Mouse (Mus musculus) kidney, adult 11 months (tissue): ENCODE data around the gene Son.

ENCODE experiments used
- DNase-seq: peaks from one replicate; pipeline ENCODE4 v3.0.0; 2022

Gene Son

GRCm38 (mm10) chr16:91647461-91648219 is at the start of gene Son:
TSS of gene Son (plus strand) at chr16:91647506.
- peak; percentile 97 for DNase-seq

GRCm38 (mm10) chr16:91597672-91598010 is 49.7 kb upstream of the Son start, which contains the start of gene Tmem50b:
TSS of gene Tmem50b (minus strand) at chr16:91597800.
- peak; percentile 99 for DNase-seq

GRCm38 (mm10) chr16:91599242-91599641 is 48.1 kb upstream of the Son start:
- DNase-seq: no peak

- DNase-seq: no peak
These were observed 46.2 kb upstream of the Son start for GRCm38 (mm10) chr16:91601081-91601480.

- no peak for DNase-seq
These were observed 45.6 kb upstream of the Son start for GRCm38 (mm10) chr16:91601693-91602092.

- peak; percentile 70 for DNase-seq
These were observed 42.1 kb upstream of the Son start for GRCm38 (mm10) chr16:91605156-91605555.

GRCm38 (mm10) chr16:91606958-91607357 is 40.3 kb upstream of the Son start:
- no peak for DNase-seq

GRCm38 (mm10) chr16:91609501-91610245 is 37.6 kb upstream of the Son start:
- DNase-seq: peak; percentile 66

GRCm38 (mm10) chr16:91611248-91611647 is 36.1 kb upstream of the Son start:
- DNase-seq: no peak

- DNase-seq: no peak
These were observed 34.8 kb upstream of the Son start for GRCm38 (mm10) chr16:91612525-91612924.

- no peak for DNase-seq
These were observed 32.8 kb upstream of the Son start for GRCm38 (mm10) chr16:91614552-91614951.

- DNase-seq: peak; percentile 81
These were observed 28.5 kb upstream of the Son start, which contains the start of gene Dnajc28 for GRCm38 (mm10) chr16:91618511-91619501. TSS of gene Dnajc28 (minus strand) at chr16:91619026.

- DNase-seq: no peak
These were observed 27.1 kb upstream of the Son start for GRCm38 (mm10) chr16:91620185-91620584.

GRCm38 (mm10) chr16:91620991-91621390 is 26.3 kb upstream of the Son start:
- DNase-seq: no peak

- no peak for DNase-seq
These were observed 24.2 kb upstream of the Son start for GRCm38 (mm10) chr16:91623074-91623473.

GRCm38 (mm10) chr16:91627831-91628230 is 19.5 kb upstream of the Son start:
- DNase-seq: no peak

- no peak for DNase-seq
These were observed 18.6 kb upstream of the Son start for GRCm38 (mm10) chr16:91628673-91629072.

- DNase-seq: no peak
These were observed 17.6 kb upstream of the Son start for GRCm38 (mm10) chr16:91629749-91630148.

GRCm38 (mm10) chr16:91630584-91630983 is 16.7 kb upstream of the Son start:
- no peak for DNase-seq

- no peak for DNase-seq
These were observed 14.9 kb upstream of the Son start for GRCm38 (mm10) chr16:91632439-91632838.

GRCm38 (mm10) chr16:91632940-91633339 is 14.4 kb upstream of the Son start:
- DNase-seq: no peak

GRCm38 (mm10) chr16:91633641-91634040 is 13.7 kb upstream of the Son start:
- no peak for DNase-seq

GRCm38 (mm10) chr16:91639161-91639560 is 8.1 kb upstream of the Son start:
- no peak for DNase-seq
